Mouse (Mus musculus) E14TG2a.4 (cell line): ENCODE results near the gene Eng.

Experiments
- CTCF ChIP-seq: conservative IDR thresholded peaks from 2 replicates; pipeline ENCODE4 v1.5.1; 2014; ENCODE audit warnings: low read length
- NANOG ChIP-seq: IDR thresholded peaks from 2 replicates; pipeline ENCODE4 v1.6.1; 2014; ENCODE audit warnings: borderline replicate concordance, low read length, mixed read lengths

GRCm38 (mm10) chr2:32625873-32626694 is 20.3 kb upstream of the Eng start:
- no peak for TF ChIP-seq CTCF
- no peak for TF ChIP-seq NANOG
